Mouse (Mus musculus) cortical plate, adult 2 months (tissue): Measurements from ENCODE around the gene Arhgef26. TPM values are rescaled to one million over a fixed set of nuclear protein-coding genes. Genes with fewer than 3 reads are reported as not detected.

Experiments
- H3K27ac ChIP-seq: fragments of 200-500 bp; 2 replicates; pipeline ENCODE4 v1.5.1; 2012; ENCODE audit warnings: low read length, control low read depth, inconsistent platforms; ENCODE audit not compliant: insufficient read depth
- H3K4me1 ChIP-seq: fragments of 200-500 bp; 2 replicates; pipeline ENCODE4 v1.6.1; 2011; ENCODE audit warnings: low read length; ENCODE audit not compliant: control insufficient read depth, insufficient read depth
- H3K4me3 ChIP-seq: fragments of 200-500 bp; 2 replicates; pipeline ENCODE4 v1.5.1; 2011; ENCODE audit warnings: mild to moderate bottlenecking, low read length, control low read depth; ENCODE audit not compliant: insufficient read depth
- CTCF ChIP-seq: fragments of 200-500 bp; IDR thresholded peaks from 2 replicates; pipeline ENCODE4 v1.5.1; 2011; ENCODE audit warnings: mild to moderate bottlenecking, control low read depth, low read length; ENCODE audit not compliant: insufficient read depth; ENCODE audit errors: extremely low read depth
- POLR2A ChIP-seq: fragments of 200-500 bp; IDR thresholded peaks from 2 replicates; pipeline ENCODE4 v1.6.1; 2011; ENCODE audit warnings: mild to moderate bottlenecking, low read length, control low read depth; ENCODE audit not compliant: insufficient read depth; ENCODE audit errors: extremely low read depth
- polyA plus RNA-seq: library from polyadenylated mRNA; depleted of rRNA; stranded (reverse); fragments of >200 nt; gene quantifications from 2 replicates; pipeline ENCODE4 v1.2.3, GENCODE M21; 2012

Arhgef26 gene
- polyA plus RNA-seq, 1 experiment = 15.2 TPM

DNA sequence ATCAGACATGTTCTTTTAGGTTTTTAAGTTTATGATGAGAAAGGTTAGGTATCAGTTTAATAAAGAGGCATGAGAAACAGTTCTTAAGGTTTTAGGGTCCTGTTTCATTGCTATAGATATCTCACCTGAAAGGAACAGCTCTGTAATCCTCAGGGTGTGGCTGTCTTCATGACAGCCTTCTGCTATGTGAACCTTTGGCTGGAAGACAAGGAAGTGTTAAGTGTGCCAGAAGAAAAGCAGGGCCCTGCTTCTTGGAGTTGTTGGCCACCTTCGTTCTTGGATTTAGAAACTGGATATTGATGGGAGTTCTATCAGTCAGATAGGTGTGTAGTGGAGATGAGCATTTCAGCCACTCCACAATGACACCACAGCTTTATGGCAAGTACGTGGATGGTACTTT lies 38.6 kb downstream of the Arhgef26 start:
- H3K4me1 ChIP-seq = no peaks in the 10 kb centered on the region
- no peak overlapping the region for H3K4me3 ChIP-seq
- TF ChIP-seq POLR2A (no peak), CTCF (no peak)
- no peak overlapping the region for H3K27ac ChIP-seq

- no peaks in the 10 kb centered on the region for H3K4me1 ChIP-seq
- TF ChIP-seq POLR2A = no peak
- TF ChIP-seq CTCF = no peak
- H3K4me3 ChIP-seq = no peak overlapping the region
- H3K27ac ChIP-seq = no peak overlapping the region
Measured at GRCm38 (mm10) chr3:62379946-62380345, 41.8 kb downstream of the Arhgef26 start.

DNA sequence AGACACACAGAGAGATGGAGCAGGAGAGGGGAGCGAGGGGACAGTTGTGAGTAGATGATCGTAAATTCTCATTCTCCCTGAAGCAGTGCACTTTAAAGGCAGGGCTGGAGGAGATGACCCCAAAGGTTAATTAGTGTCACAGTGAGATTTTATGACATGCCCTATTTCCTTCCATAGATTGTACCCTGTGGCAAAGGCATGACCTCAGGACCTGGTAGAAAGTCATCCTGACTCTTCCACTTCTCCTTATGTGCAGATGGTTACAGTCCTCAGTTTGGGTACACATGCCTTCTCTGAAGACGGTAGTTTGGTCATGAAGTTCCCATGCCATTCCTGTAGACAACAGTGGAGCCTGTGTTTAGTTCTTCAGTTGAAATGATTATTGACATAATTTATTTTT lies 42.3 kb downstream of the Arhgef26 start:
- no peak overlapping the region for H3K4me3 ChIP-seq
- TF ChIP-seq CTCF (no peak), POLR2A (no peak)
- H3K27ac ChIP-seq = no peak overlapping the region
- H3K4me1 ChIP-seq = no peaks in the 10 kb centered on the region

- H3K27ac ChIP-seq = no peak overlapping the region
- H3K4me1 ChIP-seq = no peaks in the 10 kb centered on the region
- H3K4me3 ChIP-seq = no peak overlapping the region
- no peak for TF ChIP-seq POLR2A
- TF ChIP-seq CTCF = no peak
Measured at GRCm38 (mm10) chr3:62382853-62383252, 44.7 kb downstream of the Arhgef26 start.

DNA sequence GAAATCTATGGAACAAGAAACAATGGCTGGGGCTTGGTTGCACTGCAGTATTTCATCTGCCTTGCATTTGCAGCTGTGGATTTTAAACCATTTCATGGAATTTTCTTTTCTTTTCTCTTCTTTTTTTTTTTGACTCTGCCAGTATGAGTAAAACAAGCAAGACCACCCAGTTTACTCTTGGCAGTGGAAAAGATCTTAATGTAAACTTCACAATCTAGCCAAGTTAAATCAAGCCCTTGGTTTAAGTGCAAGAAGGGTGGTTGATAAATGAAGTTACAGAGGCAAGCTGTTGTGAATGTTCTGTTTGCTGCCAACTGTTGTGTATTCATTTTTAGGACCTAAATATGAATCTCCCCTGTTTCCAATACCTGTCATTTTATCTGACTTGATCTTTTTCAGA lies 54.5 kb downstream of the Arhgef26 start:
- H3K27ac ChIP-seq = no peak overlapping the region
- H3K4me3 ChIP-seq = no peak overlapping the region
- TF ChIP-seq POLR2A (no peak), CTCF (no peak)
- no peaks in the 10 kb centered on the region for H3K4me1 ChIP-seq

DNA sequence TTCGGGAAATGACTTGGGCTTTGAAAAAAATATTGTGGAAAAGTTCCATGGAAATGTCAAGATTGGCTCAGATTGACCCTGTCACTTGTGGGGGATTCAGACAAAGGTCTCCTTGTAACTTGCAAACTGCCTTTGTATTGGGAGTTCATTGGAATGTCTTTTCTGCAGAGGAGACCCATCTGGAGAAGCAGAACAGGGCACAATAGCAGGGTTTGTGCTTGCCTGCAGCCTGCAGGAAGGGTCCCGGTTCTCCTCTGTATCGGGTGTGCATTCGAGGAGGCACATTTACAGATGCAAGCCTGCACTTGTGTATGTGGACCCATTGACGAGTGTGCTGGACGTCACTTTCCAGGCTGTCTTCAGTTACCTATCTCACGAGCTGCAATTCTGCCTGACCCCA lies 56.1 kb downstream of the Arhgef26 start:
- no peak for TF ChIP-seq CTCF
- TF ChIP-seq POLR2A = no peak
- H3K4me3 ChIP-seq = no peak overlapping the region
- H3K27ac ChIP-seq = no peak overlapping the region
- peaks cover 2% of the 10 kb centered on the region for H3K4me1 ChIP-seq

DNA sequence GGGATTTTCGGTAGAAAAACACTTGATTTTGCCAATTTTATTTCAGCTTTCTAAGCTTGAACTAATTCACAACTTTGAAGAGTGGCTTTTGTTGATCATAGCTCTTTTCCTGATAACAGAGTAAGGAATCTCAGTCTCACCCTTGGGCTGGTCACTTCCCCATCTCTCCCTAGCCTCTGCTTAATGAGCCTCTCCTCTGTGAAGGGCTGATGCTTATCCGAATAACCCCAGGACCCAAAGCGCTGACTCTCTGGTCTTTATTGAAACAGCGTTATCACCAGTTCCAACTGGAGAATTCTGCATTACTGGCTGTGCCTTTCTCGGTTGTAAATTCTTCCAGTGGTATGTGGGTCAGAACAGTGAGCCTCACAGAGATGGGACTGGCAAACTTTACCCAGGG lies 57.2 kb downstream of the Arhgef26 start:
- Histone ChIP-seq H3K4me3 (no peak overlapping the region), H3K4me1 (peaks cover 2% of the 10 kb centered on the region)
- TF ChIP-seq CTCF = no peak
- TF ChIP-seq POLR2A = no peak

DNA sequence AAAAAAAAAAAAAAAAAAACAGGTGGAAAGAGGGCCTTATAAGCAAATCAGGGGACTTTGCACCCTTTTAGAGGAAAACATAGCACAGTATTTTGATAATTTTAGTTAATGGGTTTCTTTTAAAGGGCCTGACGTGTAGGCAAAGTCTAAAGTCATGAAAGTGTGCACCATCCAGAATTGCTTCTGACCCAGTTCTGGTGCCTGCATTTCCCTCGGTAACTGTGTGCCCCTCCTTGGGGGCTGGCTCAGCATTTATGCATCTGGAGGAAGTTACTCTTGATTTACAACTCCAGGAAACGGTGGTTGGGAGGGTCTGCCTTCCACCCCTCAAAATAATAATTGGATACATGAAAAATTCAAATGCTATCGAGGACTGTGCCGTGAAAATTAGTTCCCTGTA lies 58.0 kb downstream of the Arhgef26 start:
- TF ChIP-seq POLR2A (no peak), CTCF (no peak)
- H3K4me3 ChIP-seq = no peak overlapping the region
- H3K27ac ChIP-seq = no peak overlapping the region
- peaks cover 2% of the 10 kb centered on the region for H3K4me1 ChIP-seq

More for the DNA sequence above, 57.2 kb downstream of the Arhgef26 start:
- H3K27ac ChIP-seq = no peak overlapping the region

GRCm38 (mm10) chr3:62398094-62398493 lies 60.0 kb downstream of the Arhgef26 start:
- no peak overlapping the region for H3K27ac ChIP-seq
- no peak for TF ChIP-seq CTCF

DNA sequence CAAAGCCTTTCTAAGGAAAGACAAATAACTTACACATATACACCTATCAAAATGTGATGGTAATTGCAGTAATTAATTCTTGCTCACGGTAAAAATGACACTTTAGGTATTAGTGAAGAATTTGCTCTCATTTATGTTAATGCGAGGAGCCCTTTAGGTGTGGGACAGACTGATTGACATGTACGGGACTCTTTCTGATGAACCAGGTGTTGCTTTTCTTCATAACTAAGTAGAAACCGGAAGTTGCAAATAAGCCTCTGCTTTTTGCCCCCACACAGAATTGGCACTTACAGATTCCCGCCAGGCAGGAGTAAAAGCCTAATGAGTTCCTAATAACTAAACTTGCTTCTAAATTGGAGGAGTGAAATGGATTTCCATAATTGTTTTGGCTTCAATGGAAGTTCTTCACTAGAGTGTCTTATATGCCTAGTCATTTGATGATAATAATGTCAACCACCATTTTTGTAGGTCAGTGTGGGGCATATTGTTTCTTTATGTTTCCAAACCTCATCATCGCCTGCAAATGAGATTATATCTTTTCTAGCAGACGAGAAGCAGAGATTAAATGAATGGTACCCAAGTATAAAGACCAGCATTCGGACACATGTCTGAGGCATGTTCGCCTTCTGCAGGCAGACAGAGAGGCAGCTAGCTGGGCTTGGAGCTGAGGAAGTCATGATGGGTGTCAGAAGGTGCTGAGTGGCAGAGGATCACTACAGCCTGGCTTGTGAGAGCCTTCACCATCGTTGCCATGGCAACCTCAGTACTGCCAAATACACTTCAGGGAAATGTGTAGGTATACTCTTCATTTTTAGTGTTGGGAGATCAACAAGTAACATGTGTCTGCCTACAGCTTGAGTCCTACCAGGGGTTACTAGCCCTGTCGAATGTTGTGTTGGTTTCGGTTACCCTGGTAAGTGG lies 61.9 kb downstream of the Arhgef26 start:
- H3K27ac ChIP-seq = no peak overlapping the region
- peaks cover 7% of the 10 kb centered on the region for H3K4me1 ChIP-seq
- TF ChIP-seq POLR2A = no peak
- TF ChIP-seq CTCF = no peak
- H3K4me3 ChIP-seq = no peak overlapping the region

More at GRCm38 (mm10) chr3:62398094-62398493, 60.0 kb downstream of the Arhgef26 start:
- Histone ChIP-seq H3K4me3 (no peak overlapping the region), H3K4me1 (peaks cover 2% of the 10 kb centered on the region)
